Mouse (Mus musculus): Measurements from ENCODE around the gene Cnot1.

DNA sequence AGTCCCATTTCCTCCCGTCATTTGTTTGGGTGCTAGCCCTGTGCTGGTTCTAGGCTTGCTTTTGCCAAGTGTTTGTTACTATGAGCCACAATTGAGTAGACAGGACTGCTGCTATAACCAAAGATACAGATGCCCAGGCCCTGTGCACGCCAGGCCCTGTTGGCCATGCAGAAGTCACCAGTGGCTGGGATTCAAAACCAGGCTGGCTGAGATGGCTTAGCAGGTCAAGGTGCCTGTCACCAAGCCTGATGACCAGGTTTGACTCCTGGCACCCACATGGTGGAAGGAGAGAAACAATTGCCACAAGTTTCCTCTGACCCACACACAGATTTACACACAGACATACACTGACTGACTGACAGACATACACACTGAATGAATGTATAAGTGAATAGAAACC, 43.1 kb upstream of the Cnot1 start:
- TF ChIP-seq CTCF (IDR thresholded peaks at IDR 0.05; ENCODE audit: low read depth) = no peak
- no peak for TF ChIP-seq EP300 (optimal IDR thresholded peaks at IDR 0.05)

All from stomach, postnatal 0 days (tissue).